Mouse (Mus musculus): ENCODE measurements around the gene Amn1. TPM values are rescaled to one million over a fixed set of nuclear protein-coding genes. Genes with fewer than 3 reads are reported as not detected.
"Not testable (repeated sequence)": the region's sequence is repeated elsewhere in the genome, so short reads cannot be mapped to it uniquely, and the experiment has no call there.

Gene Amn1
- polyA plus RNA-seq, 1 experiment = 7.8 TPM

DNA sequence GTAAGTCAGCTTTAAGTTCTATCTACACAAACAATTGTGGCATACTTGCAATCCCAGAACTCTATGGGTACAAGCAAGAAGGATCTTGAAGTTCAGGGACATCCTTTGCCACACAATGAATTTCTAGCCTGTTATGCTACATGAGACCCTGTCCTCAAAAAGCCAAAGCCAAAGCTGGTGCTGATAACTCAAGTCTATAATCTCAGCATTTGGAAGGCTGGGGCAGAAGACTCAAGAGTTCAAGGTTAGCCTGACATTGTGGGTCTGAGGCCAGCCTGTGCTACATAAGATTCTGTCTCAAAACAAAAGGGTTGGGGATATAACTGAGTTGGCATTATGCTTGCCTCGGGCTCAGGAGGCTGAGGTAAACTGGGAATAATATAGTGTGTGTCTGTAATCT is 1.1 kb downstream of the Amn1 start:
- Histone ChIP-seq H3ac (ENCODE audit: control insufficient read depth, insufficient read length, low read depth) (no peak overlapping the region), H3K27me3 (ENCODE audit: control insufficient read depth, insufficient read depth, insufficient read length) (no peaks in the 10 kb centered on the region), H3K36me3 (ENCODE audit: control insufficient read depth, insufficient read depth) (peaks cover 23% of the 10 kb centered on the region), H3K79me2 (ENCODE audit: control insufficient read depth, insufficient read depth) (peaks cover 53% of the 10 kb centered on the region), H3K4me3 (ENCODE audit: insufficient read depth, poor library complexity, severe bottlenecking) (peak overlapping the region; percentile 85), H3K79me3 (ENCODE audit: low read depth) (peaks cover 44% of the 10 kb centered on the region)
- TF ChIP-seq FOSL1 (IDR thresholded peaks at IDR 0.05; ENCODE audit: insufficient read depth, low read length, poor library complexity, severe bottlenecking) (no peak), CTCF (IDR thresholded peaks at IDR 0.05; ENCODE audit: control insufficient read depth, insufficient read depth, insufficient read length) (no peak)

DNA sequence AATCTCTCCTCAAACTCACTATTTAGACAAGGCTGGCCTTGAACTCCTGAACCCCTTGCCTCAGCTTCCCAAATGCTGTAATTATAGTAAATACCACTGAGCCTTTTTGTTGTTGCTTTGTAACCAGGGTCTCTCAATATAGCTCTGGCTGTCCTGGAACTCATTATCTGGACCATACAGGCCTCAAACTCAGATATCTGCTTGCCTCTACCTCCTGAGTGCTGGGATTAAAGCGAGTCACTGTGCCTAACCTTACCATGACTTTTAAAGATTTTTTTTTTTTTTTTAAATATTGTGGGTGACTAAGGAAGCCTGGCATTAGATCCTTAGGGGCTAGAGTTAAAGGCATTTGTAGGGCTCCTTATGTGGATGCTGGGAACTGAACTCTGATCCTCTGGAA is 4.5 kb downstream of the Amn1 start:
- no peak overlapping the region for H3K4me3 ChIP-seq (ENCODE audit: insufficient read depth, poor library complexity, severe bottlenecking)
- peaks cover 51% of the 10 kb centered on the region for H3K36me3 ChIP-seq (ENCODE audit: control insufficient read depth, insufficient read depth)
- peaks cover 45% of the 10 kb centered on the region for H3K79me3 ChIP-seq (ENCODE audit: low read depth)
- TF ChIP-seq CEBPB (IDR thresholded peaks at IDR 0.05; ENCODE audit: low read depth) = no peak
- TF ChIP-seq FOSL1 (IDR thresholded peaks at IDR 0.05; ENCODE audit: insufficient read depth, low read length, poor library complexity, severe bottlenecking) = no peak
- no peak for TF ChIP-seq CTCF (IDR thresholded peaks at IDR 0.05; ENCODE audit: control insufficient read depth, insufficient read depth, insufficient read length)
- no peak for TF ChIP-seq MYOD1 (IDR thresholded peaks at IDR 0.05; ENCODE audit: control insufficient read depth, insufficient read length, low read depth)
- no peak for TF ChIP-seq USF1 (IDR thresholded peaks at IDR 0.05; ENCODE audit: low read depth)
- H3K27me3 ChIP-seq (ENCODE audit: control insufficient read depth, insufficient read depth, insufficient read length) = no peaks in the 10 kb centered on the region
- peaks cover 63% of the 10 kb centered on the region for H3K79me2 ChIP-seq (ENCODE audit: control insufficient read depth, insufficient read depth)
- H3ac ChIP-seq (ENCODE audit: control insufficient read depth, insufficient read length, low read depth) = no peak overlapping the region

DNA sequence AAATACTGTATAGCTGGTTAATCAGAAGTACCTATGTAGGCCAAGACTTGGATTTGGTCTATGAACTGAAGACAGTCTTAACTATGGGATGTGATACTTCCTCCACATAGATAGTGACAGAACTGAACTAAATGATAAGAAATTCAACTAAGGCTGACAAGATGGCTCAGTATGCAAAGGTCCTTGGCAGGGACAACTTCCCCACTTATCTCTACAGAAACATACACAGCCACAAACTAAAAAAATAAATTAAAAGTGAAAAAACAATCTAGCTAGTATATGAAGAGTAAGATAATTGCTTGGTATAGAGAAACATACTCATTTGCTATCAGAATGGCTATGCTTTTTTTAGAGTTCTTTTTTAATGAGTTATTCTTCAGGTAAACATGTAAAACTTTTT is 9.4 kb downstream of the Amn1 start:
- Histone ChIP-seq H3K4me3 (ENCODE audit: insufficient read depth, poor library complexity, severe bottlenecking) (no peak overlapping the region), H3K79me3 (ENCODE audit: low read depth) (peaks cover 4% of the 10 kb centered on the region), H3K79me2 (ENCODE audit: control insufficient read depth, insufficient read depth) (peaks cover 20% of the 10 kb centered on the region), H3ac (ENCODE audit: control insufficient read depth, insufficient read length, low read depth) (no peak overlapping the region), H3K27me3 (ENCODE audit: control insufficient read depth, insufficient read depth, insufficient read length) (no peaks in the 10 kb centered on the region), H3K36me3 (ENCODE audit: control insufficient read depth, insufficient read depth) (peaks cover 77% of the 10 kb centered on the region)
- TF ChIP-seq CTCF (IDR thresholded peaks at IDR 0.05; ENCODE audit: control insufficient read depth, insufficient read depth, insufficient read length) (no peak), MAX (IDR thresholded peaks at IDR 0.05) (no peak), USF1 (IDR thresholded peaks at IDR 0.05; ENCODE audit: low read depth) (no peak), FOSL1 (IDR thresholded peaks at IDR 0.05; ENCODE audit: insufficient read depth, low read length, poor library complexity, severe bottlenecking) (no peak), MYOD1 (IDR thresholded peaks at IDR 0.05; ENCODE audit: control insufficient read depth, insufficient read length, low read depth) (no peak), MYOG (IDR thresholded peaks at IDR 0.05; ENCODE audit: control insufficient read depth, extremely low read depth, insufficient read length) (no peak), CEBPB (IDR thresholded peaks at IDR 0.05; ENCODE audit: low read depth) (no peak)

DNA sequence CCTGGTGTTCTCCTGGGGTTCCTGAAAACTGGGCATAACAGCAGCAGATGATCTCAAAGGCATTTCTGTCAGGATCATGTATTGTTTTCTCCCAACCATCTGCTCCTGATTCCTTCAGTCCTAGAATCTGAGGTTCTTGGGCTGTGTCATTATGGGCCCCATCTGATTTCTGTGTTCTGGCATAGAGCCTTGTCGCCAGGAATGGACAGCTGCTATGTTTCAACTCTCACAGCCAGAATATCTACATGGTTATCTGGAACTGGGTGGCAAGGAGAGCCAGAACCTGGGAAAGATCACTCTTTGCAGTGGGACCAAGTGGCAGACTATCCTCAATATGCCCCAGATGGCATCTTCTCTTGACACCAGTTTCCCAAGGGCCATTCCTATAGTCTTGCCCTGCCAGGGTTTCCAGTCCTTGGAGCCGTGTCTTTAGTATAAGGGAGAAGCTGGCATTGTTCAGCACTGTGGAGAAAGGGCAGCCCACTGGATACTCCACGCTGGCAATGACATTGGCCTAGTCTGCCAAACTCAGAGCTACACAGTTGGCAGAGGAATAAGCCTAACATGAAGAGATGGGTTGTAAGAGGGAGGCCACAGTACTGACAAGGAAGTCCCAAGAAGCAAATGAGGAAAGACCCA is 13.5 kb downstream of the Amn1 start:
- H3K27me3 ChIP-seq (ENCODE audit: control insufficient read depth, insufficient read depth, insufficient read length) = no peaks in the 10 kb centered on the region
- TF ChIP-seq CTCF (IDR thresholded peaks at IDR 0.05; ENCODE audit: control insufficient read depth, insufficient read depth, insufficient read length) = no peak
- no peak for TF ChIP-seq MAX (IDR thresholded peaks at IDR 0.05)
- no peak for TF ChIP-seq MYOG (IDR thresholded peaks at IDR 0.05; ENCODE audit: control insufficient read depth, extremely low read depth, insufficient read length)
- no peak for TF ChIP-seq FOSL1 (IDR thresholded peaks at IDR 0.05; ENCODE audit: insufficient read depth, low read length, poor library complexity, severe bottlenecking)
- TF ChIP-seq MYOD1 (IDR thresholded peaks at IDR 0.05; ENCODE audit: control insufficient read depth, insufficient read length, low read depth) = no peak
- no peak for TF ChIP-seq USF1 (IDR thresholded peaks at IDR 0.05; ENCODE audit: low read depth)
- no peak overlapping the region for H3K4me3 ChIP-seq (ENCODE audit: insufficient read depth, poor library complexity, severe bottlenecking)
- H3K79me2 ChIP-seq (ENCODE audit: control insufficient read depth, insufficient read depth) = no peaks in the 10 kb centered on the region
- H3K36me3 ChIP-seq (ENCODE audit: control insufficient read depth, insufficient read depth) = peaks cover 49% of the 10 kb centered on the region
- H3K79me3 ChIP-seq (ENCODE audit: low read depth) = no peaks in the 10 kb centered on the region
- H3ac ChIP-seq (ENCODE audit: control insufficient read depth, insufficient read length, low read depth) = no peak overlapping the region

DNA sequence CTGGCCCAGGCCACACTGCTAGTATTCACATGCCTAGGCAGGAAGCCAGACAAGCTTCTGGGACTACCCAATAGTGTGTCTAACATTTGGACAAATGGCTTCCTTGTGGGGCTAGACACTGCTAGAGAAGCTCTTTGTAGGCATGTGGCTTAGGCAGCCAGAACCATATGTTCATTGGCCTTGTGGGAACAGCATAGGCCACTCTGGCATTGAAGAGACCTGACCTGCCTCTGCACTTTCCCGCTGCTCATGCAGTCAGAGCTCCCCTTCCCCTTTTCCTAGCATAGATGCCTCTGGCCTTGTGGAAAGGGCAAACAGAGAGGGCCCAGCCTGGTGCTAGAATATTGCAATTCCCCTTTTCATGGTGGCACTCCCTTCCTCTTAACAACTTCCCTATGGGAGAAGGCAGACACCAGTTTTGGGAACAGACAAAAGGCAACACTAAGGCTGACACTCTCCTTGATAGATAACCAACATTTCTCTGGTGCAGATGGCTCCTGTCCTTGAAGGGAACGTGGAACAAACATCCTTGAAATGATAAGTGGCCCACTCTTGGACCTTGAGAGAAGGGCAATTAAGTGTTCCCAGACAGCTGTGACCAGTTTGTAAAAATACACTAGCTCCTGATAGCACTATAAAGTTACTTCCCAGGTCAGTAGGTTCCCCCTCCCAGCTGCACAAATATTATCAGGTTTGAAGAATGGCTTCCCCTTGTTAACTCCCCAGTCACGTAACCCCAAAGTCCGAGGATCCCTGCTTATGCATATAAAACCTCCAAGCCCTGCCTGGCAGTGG is 14.5 kb downstream of the Amn1 start:
- TF ChIP-seq MYOD1 (IDR thresholded peaks at IDR 0.05; ENCODE audit: control insufficient read depth, insufficient read length, low read depth) (no peak), CEBPB (IDR thresholded peaks at IDR 0.05; ENCODE audit: low read depth) (no peak), MAX (IDR thresholded peaks at IDR 0.05) (no peak), USF1 (IDR thresholded peaks at IDR 0.05; ENCODE audit: low read depth) (no peak)
- Histone ChIP-seq H3K27me3 (ENCODE audit: control insufficient read depth, insufficient read depth, insufficient read length) (no peaks in the 10 kb centered on the region), H3K79me2 (ENCODE audit: control insufficient read depth, insufficient read depth) (no peaks in the 10 kb centered on the region), H3K4me3 (ENCODE audit: insufficient read depth, poor library complexity, severe bottlenecking) (no peak overlapping the region), H3K79me3 (ENCODE audit: low read depth) (no peaks in the 10 kb centered on the region), H3K36me3 (ENCODE audit: control insufficient read depth, insufficient read depth) (peaks cover 48% of the 10 kb centered on the region), H3ac (ENCODE audit: control insufficient read depth, insufficient read length, low read depth) (no peak overlapping the region)

DNA sequence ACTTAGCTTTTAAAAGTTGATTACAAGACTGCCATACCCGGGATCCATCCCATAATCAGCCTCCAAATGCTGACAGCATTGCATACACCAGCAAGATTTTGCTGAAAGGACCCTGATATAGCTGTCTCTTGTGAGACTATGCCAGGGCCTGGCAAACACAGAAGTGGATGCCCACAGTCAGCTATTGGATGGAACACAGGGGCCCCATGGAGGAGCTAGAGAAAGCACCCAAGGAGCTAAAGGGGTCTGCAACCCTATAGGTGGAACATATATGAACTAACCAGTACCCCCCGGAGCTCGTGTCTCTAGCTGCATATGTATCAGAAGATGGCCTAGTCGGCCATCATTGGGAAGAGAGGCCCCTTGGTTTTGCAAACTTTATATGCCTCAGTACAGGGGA is 18.5 kb downstream of the Amn1 start:
- not testable (repeated sequence) for H3K79me2 ChIP-seq (ENCODE audit: control insufficient read depth, insufficient read depth); H3K27me3 ChIP-seq (ENCODE audit: control insufficient read depth, insufficient read depth, insufficient read length); H3K79me3 ChIP-seq (ENCODE audit: low read depth); H3K4me3 ChIP-seq (ENCODE audit: insufficient read depth, poor library complexity, severe bottlenecking); H3ac ChIP-seq (ENCODE audit: control insufficient read depth, insufficient read length, low read depth)
- peaks cover 42% of the 10 kb centered on the region for H3K36me3 ChIP-seq (ENCODE audit: control insufficient read depth, insufficient read depth)

Data from C2C12 (cell line).